Mouse (Mus musculus) spleen, postnatal 4 days (tissue): ENCODE measurements around the gene H3f3b.
A peak's percentile ranks its signal among the peaks of the same experiment; 100 is the strongest.

Source experiments
- DNase-seq, 2 experiments: peaks; one replicate each; pipeline ENCODE4 v3.0.0; 2022; ENCODE audit warnings: low spot score in 2 of 2

The H3f3b gene

GRCm38 (mm10) chr11:116001725-116002124 lies 26.0 kb downstream of the H3f3b start:
- no peak for DNase-seq

DNA sequence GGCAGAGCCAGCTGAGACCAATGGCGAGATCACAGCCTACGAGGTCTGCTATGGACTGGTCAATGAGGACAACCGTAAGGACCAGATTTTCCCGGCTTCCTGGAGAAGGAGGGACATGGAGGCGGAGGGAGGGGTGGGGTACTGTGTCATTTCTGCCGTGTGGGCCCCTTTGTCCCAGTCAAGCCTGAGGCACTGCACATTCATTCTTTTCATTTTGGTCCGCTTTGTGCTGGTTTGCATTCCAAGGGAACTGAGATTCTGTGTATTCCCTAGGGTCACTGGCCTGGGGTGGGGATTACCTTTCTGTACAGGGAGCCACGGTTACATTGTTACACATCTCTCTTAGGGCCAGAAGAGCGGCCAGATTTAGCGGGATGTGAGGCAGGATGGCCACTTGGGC lies 27.2 kb downstream of the H3f3b start:
- no peak for DNase-seq

DNA sequence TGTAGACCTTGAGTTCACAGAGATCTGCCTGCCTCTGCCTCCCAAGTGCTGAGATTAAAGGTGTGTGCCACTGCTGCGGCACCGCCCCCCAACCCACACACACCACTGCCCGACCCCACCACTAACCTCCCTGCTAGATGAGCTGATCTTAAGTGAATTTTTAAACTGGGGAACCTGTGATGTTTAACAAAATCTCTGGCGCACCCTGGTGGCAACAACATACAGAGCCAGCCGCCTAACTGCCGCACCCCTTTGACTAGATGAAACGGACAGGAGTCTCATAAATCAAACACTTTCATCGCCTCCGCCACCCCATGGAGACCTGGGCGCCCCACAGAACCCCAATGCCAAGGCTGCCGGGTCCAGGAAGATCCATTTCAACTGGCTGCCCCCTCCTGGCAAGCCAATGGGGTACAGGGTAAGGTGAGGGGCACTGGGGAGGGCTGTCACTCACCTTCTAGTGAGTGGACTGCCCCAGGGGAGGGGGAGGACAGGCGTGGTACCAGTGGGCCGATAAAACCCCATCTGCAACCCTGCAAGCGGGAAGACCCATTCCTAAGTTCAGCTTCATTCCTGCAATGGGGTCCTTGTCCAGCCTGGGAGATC lies 28.1 kb downstream of the H3f3b start:
- DNase-seq: peak; percentile 73 to 88

DNA sequence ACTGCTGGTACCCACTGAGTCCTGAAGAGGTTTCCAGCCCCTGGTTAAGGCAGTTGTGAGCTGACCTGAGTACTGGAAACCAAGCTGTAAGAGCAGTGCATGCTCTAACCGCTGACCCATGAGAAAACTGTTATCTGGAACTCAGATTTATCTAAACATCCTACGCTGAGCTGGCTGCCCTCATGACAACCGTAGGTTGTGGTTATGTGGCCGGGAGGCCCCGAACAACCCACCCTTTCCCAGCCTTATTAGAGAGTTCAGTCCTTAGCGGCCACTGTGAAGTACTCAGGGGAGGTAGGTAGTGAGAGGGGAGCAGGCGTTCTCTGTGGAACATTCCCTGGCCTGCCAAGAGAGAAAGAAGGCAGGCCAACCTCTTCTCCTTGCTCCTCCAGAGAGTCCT lies 28.7 kb downstream of the H3f3b start:
- DNase-seq: no peak

DNA sequence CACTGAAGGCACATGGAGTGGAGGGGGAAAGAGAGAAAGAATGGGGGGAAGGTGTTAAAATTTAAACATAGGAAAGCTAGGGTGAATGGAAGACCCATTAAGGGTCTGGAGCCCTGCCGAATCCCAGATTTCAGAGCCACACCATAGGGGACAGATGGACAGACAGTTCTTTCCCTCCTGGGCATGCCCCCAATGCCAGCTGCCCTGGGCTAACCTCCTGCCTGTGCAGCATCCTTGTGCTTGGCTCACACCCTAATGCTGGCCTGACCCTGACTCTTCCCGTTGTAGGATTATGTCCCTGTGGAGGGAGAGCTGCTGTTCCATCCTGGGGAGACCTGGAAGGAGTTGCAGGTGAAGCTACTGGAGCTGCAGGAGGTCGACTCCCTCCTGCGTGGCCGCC lies 30.1 kb downstream of the H3f3b start:
- DNase-seq: no peak

DNA sequence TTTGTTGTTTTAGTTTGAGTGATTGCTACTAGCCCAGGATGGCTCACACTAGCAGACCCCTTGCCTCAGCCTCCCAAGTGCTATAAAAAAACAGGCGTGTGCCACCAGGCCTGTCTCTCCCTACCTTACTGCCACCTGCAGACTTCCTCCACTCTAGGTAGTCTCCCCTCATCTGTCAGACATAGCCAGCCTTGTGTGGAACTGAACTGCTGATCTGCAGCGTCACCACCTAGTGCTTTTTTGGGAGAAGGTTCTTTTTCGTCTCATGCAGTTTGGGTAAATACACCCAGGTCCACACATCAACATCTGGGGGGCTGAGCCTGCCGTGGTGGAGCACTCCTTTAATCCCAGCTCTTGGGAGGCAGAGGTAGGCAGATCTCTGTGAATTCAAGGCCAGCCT lies 30.7 kb downstream of the H3f3b start:
- no peak for DNase-seq

GRCm38 (mm10) chr11:115995256-115995655 lies 32.5 kb downstream of the H3f3b start:
- DNase-seq: no peak

DNA sequence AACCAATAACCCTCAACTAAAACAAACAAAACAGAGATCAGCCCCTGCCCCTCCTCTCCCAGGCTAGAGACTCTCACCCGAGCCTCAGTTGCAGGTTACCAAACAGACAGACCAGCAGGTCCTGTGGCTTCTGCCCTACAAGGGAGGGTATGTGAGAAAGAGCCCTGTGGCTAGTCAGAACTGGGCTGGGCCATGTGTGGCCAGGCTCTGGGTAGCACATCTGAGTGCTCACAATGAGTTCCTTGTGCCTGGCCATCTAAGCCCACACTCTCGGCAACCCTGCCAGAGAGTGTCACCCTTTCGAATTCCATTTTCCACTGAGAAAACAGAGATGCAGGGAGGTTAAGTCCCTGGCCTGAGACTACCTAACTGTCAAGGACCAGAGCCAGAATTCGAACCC lies 35.7 kb downstream of the H3f3b start:
- no peak for DNase-seq

- no peak for DNase-seq
These were observed 38.1 kb downstream of the H3f3b start for GRCm38 (mm10) chr11:115989686-115990085.

- no peak for DNase-seq
These were observed 44.5 kb downstream of the H3f3b start for GRCm38 (mm10) chr11:115983291-115983690.

DNA sequence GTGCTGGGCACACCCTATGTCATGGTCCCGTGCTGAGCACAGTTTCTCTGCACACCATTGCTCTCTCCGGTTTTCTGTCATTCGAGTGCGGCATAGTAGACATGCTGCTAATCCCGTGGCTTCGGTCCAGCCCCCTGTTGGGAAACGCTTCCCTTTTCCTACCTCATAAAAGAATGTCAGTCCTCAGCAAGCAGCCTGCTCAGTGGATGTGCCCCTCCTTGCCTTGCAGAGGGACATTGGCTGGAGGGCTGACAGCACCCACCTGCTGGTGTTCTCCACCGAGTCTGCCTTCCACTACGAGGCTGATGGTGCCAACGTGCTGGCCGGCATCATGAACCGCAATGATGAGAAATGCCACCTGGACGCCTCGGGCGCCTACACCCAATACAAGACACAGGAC lies 45.3 kb downstream of the H3f3b start:
- no peak for DNase-seq

DNA sequence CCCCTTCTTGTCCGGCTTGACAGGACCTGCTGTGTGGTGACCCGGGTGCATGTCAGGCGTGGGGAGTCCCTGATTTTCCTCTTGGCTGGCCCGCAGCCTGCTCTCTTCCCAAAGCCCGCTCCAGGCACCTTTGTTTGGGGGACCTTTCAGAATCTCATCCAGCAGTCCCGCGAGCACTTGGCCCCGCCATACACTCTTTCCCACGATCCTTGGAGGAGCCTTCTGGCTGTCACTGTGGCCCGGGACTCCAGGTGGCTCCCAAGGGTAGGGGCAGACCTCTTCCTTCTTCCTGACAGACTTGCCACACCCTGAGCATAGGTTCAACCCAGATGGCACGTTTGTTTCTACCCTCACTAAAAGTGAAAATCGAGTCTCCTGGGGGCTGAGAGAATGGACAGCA lies 52.2 kb downstream of the H3f3b start:
- DNase-seq: no peak

GRCm38 (mm10) chr11:115975083-115975420 lies 52.7 kb downstream of the H3f3b start:
- no peak for DNase-seq

- peak; percentile 30 to 72 for DNase-seq
These were observed 53.3 kb downstream of the H3f3b start, which contains the start of gene Itgb4 for GRCm38 (mm10) chr11:115974309-115975082. Itgb4 (plus strand) TSS chr11:115974709.
